Mouse (Mus musculus): Measurements from ENCODE around the gene Tectb.

GRCm38 (mm10) chr19:55138506-55138905 is 42.0 kb upstream of the Tectb start:
- TF ChIP-seq CTCF (IDR thresholded peaks at IDR 0.05; ENCODE audit: insufficient read depth, low read depth, low read length), result no peak
- no peak for TF ChIP-seq POLR2A (IDR thresholded peaks at IDR 0.05; ENCODE audit: insufficient read depth, low read depth, low read length)
